Mouse (Mus musculus) ES-CJ7 (cell line): ENCODE results near the gene Kcnab1.

ENCODE experiments used
- DNase-seq: peaks from one replicate; pipeline ENCODE4 v3.0.0; 2011; ENCODE audit warnings: low read depth, low spot score

Gene Kcnab1

DNA sequence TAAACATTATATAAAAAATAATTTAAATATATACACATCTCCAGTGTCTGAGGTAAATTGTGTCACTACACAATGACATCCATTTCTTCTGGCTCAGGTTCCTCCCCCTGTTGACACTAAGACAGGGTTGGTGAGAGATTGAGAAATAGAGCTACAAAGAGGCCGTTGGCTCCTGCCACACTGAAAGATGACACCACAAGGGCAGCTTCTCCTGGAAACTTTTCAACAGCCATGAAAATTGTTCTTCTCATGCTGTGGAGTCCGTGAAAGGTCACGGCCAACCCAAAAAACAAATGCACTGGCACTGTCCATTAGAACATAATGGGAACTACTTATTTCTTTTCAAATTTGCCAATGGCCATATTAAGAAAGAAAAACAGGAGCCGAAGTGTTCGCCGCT lies 256.0 kb downstream of the Kcnab1 start:
- no peak for DNase-seq

DNA sequence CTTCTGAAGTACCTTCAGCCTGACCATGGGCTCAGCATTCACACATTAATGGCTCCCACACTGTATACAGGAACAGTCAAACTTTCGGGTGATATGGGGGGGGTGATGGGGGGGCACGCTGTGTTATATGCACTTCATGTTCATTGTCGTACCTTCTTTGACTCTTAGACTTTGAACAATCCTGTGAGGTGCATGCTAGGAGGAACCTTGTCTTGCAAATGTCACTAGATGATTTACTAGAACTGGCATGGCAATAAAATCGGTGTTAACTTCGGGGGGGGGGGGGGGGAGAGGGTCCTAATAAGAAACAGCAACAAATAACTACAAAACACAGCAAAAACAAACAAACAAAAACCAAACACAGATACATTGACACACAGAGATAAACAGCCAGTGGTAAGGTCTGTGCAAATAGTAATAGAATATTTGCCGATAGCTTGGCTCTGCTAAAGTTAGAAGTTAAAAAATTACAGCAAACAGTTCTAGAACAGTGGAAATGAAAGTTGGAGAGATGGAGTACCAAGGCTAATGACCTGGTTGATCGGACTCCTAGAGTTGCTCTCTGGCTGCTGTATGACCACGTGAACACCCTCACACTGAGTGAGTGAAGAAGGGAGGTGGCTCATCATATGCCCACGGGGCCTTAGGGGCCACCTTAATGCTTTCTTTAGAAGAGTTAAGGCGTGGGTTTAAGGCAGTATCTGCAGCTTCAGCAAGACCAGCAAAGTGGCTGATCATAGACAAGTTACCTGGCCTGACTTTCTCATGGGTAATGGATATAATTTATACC lies 256.9 kb downstream of the Kcnab1 start:
- DNase-seq = no peak

GRCm38 (mm10) chr3:65367944-65368343 lies 258.8 kb downstream of the Kcnab1 start:
- DNase-seq = no peak

DNA sequence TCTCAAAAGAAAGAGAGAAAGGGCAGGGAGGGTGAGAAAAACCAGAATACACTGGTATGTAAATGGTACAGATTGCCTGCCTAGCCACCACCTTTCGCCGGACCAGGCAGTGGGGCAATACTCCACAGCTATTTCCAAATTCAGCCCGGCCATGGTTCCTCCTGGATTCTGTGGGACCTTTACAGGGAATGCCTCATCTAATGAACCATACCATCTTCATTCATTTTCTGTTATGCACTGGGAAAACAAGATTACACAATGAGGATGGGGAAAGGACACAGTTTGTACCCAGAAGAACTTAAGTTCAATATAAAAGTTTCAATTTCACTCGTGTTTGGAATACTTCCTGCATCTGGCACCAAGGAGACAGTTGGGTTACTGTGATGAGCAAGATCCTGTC lies 263.4 kb downstream of the Kcnab1 start:
- DNase-seq = no peak

DNA sequence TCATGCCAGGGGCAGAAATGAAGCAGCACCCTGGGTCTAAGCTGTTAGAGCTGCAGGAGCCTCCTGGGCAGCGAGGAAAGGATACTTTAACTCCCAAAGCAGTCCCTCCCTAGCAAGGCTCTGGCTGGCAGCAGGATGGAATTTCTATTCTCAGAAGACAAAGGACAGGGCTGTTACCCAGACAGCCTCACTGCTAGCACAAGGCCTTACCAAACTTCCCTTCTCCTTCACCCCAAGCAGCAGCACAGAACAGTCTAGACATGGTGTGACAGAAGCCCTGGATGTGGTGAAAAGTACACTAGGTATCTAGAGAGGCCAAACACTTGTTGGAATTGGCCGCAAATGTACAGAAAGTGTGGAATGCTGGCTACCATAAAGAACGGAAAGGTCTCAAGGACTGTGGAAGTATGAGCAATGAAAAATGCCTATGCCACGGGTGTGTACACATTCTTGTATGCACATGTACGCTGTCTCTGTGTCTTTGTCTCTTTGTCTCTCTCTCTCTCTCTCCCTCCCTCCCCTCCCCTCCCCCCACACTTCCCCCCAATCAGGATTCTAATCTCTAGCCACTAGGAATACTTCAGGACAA lies 264.5 kb downstream of the Kcnab1 start:
- DNase-seq = peak; percentile 13

DNA sequence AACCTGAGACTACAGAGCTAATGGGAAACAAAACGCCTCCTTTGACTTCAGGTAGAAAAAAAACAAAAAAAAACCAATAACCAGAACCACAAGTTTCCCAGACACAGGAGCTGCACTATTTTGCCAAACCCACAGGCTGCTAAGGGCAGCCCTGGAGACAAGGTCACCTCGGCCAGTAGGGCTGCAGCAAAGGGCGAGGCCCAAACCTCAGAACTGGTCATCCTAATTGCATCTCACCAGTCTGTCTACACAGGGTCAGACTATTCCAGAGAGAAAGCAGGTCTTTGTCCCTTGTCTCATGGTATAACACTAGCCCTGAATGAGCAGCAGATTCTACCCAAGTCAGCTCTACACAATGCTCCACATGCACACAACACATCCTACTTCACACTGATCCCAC lies 265.5 kb downstream of the Kcnab1 start:
- DNase-seq = no peak

GRCm38 (mm10) chr3:65378724-65379123 lies 269.5 kb downstream of the Kcnab1 start:
- DNase-seq = no peak

- peak; percentile 42 for DNase-seq
Observed at GRCm38 (mm10) chr3:65379884-65380539, 270.8 kb downstream of the Kcnab1 start.

DNA sequence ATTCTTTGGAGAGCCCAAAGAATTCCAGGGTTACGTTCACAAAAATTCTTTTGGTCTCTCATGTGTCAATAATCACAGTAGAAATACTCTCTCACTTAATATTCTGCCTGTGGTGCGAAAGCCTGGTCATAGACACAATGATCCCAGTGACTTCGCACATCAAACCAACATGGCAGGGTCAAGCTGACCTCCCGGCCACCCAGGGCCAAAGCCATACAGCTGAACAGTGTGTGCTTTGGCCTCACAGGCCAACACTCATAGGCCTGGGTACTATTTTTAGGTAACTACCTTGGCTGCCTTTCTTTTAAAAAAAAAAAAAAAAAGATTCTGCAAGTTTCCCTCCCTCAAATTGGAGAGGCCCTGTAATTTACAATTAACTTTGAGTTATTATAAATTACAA lies 271.9 kb downstream of the Kcnab1 start:
- no peak for DNase-seq

- DNase-seq = no peak
Observed at GRCm38 (mm10) chr3:65384431-65384830, 275.2 kb downstream of the Kcnab1 start.

DNA sequence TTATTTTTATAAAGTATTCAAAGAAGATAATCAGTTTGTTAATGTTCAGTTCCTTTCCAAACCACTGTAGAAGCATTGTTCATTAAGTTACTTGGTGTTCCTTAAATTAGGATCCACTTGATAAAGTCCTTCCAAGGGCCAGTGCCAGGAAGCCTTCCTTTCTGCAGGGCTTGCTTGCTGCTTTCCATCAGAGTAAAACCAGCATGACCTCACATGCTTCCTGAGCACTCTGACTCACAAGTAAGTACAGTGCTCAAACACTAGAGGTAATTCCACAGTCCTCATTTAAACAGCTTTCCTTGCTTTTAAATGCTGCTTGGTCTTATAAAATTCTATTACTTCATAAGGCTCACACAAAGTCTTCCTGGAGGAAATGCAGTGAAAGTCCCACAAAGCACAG lies 276.6 kb downstream of the Kcnab1 start:
- DNase-seq = no peak

- DNase-seq = no peak
Observed at GRCm38 (mm10) chr3:65391222-65391783, 282.1 kb downstream of the Kcnab1 start.

- peak; percentile 20 for DNase-seq
Observed at GRCm38 (mm10) chr3:65391784-65392420, 282.7 kb downstream of the Kcnab1 start.

DNA sequence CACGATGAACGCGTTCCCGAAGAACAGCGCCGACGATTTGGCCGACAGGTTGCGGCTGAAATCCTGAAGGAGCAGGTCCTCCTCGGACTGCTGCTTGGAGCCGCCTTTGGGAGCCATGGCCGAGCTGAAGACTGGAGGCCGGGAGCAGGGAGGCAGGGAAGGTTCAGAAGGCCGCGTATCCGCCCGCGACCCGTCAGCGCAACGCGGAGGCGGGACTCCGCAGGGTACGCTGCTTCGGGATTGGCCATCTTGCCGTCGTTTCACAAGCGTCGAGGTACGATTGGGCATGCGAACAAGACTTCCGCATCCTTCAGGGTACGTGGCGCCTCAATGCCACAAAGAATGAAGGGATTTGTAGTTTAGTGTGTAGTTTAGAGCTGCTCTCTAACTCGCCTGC lies 283.2 kb downstream of the Kcnab1 start, which contains the start of gene Ssr3:
Gene Ssr3 (minus strand): TSS at position 203 of the 397 bp plus-strand sequence.
- peak; percentile 98 for DNase-seq

- DNase-seq = peak; percentile 44
Observed at GRCm38 (mm10) chr3:65395111-65395510, 285.9 kb downstream of the Kcnab1 start.

GRCm38 (mm10) chr3:65396835-65397504 lies 287.8 kb downstream of the Kcnab1 start:
- no peak for DNase-seq

GRCm38 (mm10) chr3:65397566-65397965 lies 288.4 kb downstream of the Kcnab1 start:
- DNase-seq = no peak

DNA sequence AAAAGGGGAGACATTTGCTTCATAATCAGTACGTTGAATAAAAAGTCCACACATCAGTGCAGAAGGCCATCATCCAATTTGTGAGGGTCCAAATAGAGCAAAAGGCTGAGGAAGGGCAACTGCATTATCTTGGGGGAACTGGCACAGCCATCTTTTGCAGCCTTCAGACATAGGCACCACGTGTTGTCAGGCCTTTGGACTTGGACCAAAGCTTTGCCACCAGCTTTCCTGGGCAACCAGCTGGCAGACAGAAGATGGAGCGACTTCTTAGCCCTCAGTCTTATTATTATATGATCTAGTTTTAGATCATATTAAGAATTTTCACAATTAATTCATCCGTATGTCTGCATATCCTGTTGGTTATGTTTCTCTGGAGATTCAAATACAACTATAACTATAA lies 296.6 kb downstream of the Kcnab1 start:
- DNase-seq = no peak

GRCm38 (mm10) chr3:65407891-65408290 lies 298.7 kb downstream of the Kcnab1 start:
- no peak for DNase-seq

GRCm38 (mm10) chr3:65416571-65416970 lies 307.4 kb downstream of the Kcnab1 start:
- no peak for DNase-seq

DNA sequence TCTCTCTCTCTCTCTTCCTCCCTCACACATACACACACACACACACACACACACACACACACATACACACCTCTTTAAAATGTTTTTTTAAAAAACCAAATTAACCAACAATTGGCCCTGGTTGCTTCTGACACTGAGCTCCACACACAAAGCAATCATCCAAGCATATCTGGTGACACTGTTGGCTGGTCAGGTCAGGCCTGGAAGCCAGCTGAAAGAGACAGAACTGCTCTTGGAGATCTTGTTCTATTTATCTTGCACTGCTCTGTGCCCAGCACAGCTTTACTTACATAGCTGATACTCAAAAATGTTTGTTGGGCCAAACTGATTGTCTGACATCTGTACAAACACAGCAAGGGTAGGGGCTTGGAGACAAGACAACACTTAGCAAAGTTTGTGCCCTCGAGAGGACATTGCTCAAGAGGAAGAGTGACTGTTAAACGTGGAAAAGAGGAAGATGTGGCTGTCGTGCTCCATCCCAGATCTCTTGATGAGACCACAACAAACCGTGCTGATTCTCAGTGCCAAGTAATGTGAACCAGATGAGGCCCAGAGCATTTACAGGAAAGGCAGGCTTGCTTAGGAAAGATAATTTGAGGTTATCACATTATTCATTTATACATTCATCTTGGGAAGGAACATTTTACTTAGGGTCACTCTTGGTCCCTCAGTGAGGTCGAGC lies 308.9 kb downstream of the Kcnab1 start:
- no peak for DNase-seq
